Mouse (Mus musculus) NIH3T3 (cell line): ENCODE data around the gene Epn3.
A peak's percentile ranks its signal among the peaks of the same experiment; 100 is the strongest.

ENCODE experiments used
- DNase-seq: peaks from one replicate; pipeline ENCODE4 v3.0.0-alpha.2; 2012; ENCODE audit warnings: low read depth

Epn3 gene

GRCm38 (mm10) chr11:94495415-94495814 lies 4.4 kb downstream of the Epn3 start:
- no peak for DNase-seq

DNA sequence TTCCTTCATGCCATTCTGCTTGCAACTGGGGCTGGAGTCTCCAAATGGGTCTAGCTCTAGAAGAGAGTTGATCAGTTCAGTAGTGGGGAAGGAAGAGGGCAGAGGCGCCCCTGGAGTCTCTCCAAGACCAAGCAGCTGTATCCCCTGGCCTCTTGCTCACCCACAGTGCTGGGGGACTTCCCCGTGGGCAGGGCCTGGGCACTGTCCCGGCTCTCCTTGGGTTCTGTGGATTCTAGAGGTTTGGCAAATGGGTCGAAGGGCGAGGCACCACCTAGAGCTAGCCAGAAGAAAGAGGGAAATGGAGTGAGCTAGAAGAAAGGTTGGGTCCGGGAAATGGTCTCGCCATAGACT lies 8.1 kb downstream of the Epn3 start:
- DNase-seq, result no peak

- DNase-seq, result peak; percentile 30
Measured at GRCm38 (mm10) chr11:94491035-94491748, 8.6 kb downstream of the Epn3 start.

DNA sequence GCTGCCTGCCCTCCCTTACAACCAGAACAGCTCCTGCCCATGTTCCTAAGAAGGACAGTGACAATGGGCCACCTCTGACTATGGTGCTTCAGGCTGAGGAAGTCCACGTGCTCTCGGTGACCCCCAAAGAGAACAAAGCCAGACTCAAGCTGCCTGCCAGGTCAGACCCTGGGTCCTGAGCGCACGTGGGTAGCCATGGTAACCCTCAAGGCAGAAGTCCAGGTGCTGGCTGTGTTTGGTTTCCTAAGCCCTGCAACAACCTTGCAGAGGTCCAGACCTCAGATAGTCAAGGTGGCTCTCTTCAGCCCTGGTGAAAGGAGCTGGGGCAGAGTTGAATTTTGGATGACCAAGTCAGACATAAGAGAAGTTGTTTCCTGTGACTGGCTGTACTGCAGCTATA lies 10.0 kb downstream of the Epn3 start:
- DNase-seq, result no peak

GRCm38 (mm10) chr11:94488767-94489533 lies 10.8 kb downstream of the Epn3 start:
- no peak for DNase-seq

DNA sequence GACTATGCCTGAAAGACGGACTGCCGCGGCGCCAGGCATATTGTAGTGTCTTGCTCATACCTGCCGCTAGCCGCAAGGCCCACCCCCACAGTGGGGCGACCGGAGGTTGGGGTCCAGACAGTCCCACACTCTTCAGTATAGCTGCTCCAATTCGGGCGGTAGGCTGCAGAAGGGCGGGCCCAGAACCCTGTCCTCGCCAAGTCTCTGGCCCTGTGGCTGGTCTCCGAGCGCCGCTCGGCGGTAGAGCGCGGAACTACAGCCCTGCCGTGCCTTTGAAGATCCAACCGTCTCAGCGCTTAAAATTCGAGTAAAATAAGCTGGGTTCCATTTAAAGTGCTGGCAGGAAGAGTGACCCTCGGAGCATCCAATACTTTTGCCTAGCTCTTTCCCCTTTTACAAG lies 13.8 kb downstream of the Epn3 start, which contains the start of gene Spata20:
Spata20 (minus strand) TSS at position 179 of the 400 bp plus-strand sequence.
- peak; percentile 89 for DNase-seq

DNA sequence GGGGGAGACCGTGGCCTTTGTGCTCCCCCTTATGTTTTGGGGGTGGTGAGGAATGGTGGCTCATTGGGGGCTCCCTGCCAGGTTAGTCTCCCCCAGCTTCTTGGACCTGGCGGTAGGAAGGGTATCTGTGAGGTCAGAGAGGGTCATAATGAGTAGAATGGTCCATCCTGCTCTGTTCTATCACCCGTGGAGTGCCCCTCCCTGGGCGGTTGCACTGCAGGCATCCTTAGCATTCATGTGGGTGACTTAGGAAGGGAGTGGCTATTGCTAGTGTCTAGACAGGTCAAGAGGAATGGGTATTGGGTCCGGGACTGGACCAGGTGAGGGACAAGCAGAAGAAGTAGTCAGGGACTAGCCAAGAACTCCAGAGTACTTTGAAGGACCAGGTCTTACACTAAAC lies 14.6 kb downstream of the Epn3 start:
- DNase-seq, result no peak

GRCm38 (mm10) chr11:94484636-94485035 lies 15.1 kb downstream of the Epn3 start:
- DNase-seq, result no peak

GRCm38 (mm10) chr11:94483921-94484320 lies 15.9 kb downstream of the Epn3 start:
- no peak for DNase-seq

GRCm38 (mm10) chr11:94483436-94483835 lies 16.3 kb downstream of the Epn3 start:
- no peak for DNase-seq

GRCm38 (mm10) chr11:94482738-94483137 lies 17.0 kb downstream of the Epn3 start:
- no peak for DNase-seq

DNA sequence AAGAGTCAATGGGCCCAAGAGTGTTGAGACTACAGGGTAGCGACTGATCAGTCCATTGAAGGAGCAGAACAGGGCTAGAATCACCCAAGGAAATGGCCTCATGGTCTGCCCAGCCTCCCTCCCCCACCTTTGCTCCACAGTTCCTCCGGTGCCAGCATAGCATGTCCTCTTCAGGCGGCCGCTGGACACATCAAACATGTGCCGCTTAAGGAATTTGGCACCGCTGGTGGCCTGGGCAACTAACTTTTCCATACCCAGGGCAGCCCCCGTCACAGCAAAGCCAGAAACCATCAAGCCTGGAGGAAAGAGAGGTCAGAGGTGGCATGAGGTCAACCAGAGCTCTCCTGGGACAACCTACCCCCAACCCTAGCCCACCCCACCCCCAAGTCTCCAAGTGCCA lies 17.8 kb downstream of the Epn3 start:
- DNase-seq, result no peak

DNA sequence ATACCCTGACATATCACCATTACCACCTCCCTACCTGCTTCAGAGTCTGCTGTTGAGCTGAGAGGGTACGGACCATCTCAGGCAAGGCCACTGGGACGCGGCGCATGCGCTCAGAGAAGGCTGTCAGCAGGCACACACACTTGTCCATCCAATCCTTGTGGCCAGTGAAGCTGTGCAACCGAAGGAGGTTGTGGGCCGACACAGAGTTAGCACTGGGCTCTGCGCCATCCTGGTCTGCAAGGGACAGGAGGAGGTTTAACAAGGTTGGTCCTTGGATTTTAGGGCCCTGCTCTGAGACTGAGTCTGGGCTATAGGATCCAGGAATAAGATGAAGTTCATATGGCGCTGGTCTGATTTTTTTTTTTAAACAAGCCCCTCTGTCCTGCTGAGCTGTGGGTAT lies 19.4 kb downstream of the Epn3 start:
- no peak for DNase-seq

GRCm38 (mm10) chr11:94477651-94478050 lies 22.1 kb downstream of the Epn3 start:
- DNase-seq, result peak; percentile 18

GRCm38 (mm10) chr11:94475722-94476121 lies 24.1 kb downstream of the Epn3 start:
- DNase-seq, result no peak

- DNase-seq, result no peak
Measured at GRCm38 (mm10) chr11:94474544-94474910, 25.2 kb downstream of the Epn3 start.

DNA sequence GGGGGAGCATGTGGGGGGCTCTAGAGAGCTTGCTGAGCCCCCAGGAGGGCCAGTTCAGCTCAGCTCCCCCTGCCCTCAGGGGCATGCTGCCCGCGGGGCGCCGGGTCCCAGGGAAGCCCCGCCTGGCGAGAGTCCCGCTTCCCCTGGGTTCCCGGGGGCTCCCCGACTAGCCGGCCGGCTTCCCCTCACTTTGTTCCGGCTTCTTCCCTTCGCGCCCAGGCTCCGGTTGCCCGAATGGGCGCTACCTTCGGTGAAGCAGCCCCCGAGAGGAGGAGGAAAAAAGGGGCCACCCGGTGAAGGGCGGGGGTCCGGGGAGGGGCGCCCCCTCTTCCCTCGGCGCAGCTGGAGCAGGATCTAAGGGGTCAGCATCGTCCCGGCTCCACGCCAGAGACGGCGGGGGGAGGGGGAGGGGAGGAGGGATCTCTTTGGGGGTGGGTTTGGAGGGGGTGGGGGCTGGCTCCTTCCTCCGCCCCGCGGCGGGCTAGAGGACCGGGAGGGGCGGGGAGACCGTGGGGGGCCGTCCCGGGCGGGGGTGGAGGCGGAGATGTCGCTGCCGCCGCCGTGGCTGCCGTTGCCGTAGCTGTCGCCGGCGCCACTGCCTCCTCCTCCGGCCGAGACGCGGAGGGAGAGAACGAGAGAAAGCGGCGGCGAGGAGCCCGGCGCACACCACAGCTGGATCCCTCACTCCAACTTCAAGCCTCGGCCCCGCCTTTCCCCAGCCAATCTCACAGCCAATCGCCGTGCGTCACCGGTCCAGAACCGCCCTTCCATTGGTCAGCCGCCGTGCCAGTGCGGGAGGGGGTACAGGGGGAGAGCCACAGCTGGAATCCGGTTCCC lies 25.8 kb downstream of the Epn3 start, which contains the start of gene Cacna1g:
Cacna1g (minus strand) TSS at position 492 of the 837 bp plus-strand sequence.
- peak; percentile 94 for DNase-seq

GRCm38 (mm10) chr11:94472916-94473706 lies 26.7 kb downstream of the Epn3 start:
- peak; percentile 31 for DNase-seq

DNA sequence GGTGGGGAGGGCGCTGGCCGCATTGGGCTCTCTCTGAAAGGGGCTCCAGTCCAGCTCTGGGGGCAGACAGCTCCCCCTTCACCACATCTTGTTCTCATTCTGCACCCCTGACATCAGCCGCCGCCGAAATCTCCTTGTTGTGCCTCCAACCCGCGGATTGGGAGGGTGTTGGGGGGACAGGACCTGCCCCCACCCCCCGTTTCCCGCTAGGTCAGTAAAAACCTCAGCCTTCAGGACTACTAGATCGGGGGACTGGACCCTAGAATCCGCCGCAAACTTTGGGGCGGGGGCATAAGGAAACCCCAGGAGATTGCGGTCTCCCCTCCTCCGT lies 27.2 kb downstream of the Epn3 start:
- DNase-seq, result peak; percentile 54

DNA sequence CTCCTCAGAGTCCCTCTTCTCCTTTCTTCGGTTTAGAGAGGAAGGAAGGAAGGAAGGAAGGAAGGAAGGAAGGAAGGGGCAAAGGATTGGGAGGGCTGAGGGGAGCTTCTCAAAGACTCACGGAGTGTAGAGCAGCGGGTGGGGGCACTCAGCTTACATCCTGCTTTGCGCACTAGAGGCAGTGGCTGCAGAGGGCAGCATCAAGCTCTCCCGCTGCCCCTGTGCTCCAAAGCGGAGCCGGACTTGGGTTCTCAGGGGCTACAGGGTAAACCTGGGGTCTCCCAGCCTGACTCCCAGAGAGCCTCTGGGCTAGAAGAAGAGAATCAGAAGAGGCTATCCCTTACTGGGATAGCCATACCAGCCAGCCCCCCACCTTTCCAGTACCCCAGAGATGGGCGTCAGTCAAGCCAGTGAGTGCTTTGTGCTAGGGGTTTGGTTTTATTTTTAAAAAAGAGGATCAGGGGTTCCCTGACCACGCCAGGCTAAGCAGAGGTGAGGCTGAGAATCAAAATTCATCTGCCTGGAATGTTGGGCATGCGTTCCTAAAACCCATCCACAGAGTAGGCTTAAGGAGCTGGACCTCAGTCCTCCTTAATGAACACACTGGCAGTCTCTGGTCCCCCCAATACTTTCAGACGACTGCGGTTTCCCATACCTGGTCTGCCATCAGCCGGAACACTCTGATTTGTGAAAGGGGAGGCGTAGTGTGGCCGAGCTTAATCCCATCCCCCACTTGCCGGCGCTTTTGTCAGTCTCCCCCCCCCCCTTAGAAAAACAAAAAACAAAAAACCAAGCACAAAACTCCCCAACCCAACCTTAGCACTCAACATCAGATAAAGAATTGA lies 27.8 kb downstream of the Epn3 start:
- DNase-seq, result no peak

DNA sequence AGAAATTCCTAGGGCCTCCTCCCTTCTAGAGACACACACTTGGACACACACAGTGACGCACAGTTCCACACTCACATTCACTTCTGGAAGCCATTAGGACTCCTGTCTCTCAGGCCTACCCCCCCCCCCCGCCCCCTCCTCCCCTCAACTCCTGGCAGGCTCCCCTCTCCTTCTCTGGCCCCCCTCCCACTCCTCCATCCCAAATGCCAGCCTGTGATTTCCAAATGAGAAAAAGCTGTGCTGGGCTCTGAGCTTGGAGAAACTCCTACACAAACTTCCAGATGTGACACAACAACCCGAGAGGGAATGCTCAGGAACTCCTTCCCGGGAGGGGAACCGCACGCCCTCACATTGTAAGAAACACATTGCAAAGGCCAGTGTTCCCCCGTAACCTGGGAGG lies 29.4 kb downstream of the Epn3 start:
- peak; percentile 90 for DNase-seq
